Mouse (Mus musculus) embryonic facial prominence, embryonic 13.5 days (tissue): ENCODE measurements at regions not wholly inside any gene's neighbourhood (a gene's known extent, or its start where the extent isn't known, plus 50 kb on each side); places are given as distances from the start of the nearest gene placed in this dataset.

Source experiments
- ATAC-seq: fragments of 200-750 bp; cut with Nextera tagmentation; 2 replicates; pipeline ENCODE4 v1.8.0; 2017; ENCODE audit warnings: low read depth; ENCODE audit not compliant: insufficient number of reproducible peaks, insufficient read depth, low FRiP score, low TSS enrichment
- H3K27ac ChIP-seq: fragments of 300-500 bp; sonication (generic); 2 replicates; pipeline ENCODE4 v1.5.1; 2015; ENCODE audit warnings: moderate library complexity, mild to moderate bottlenecking, inconsistent platforms
- H3K27me3 ChIP-seq: fragments of 300-500 bp; sonication (generic); 2 replicates; pipeline ENCODE4 v1.6.1; 2015; ENCODE audit warnings: mild to moderate bottlenecking, inconsistent platforms
- H3K36me3 ChIP-seq: fragments of 300-500 bp; sonication (generic); 2 replicates; pipeline ENCODE4 v1.6.1; 2015; ENCODE audit warnings: mild to moderate bottlenecking, inconsistent platforms
- H3K4me1 ChIP-seq: fragments of 300-500 bp; sonication (generic); 2 replicates; pipeline ENCODE4 v1.6.1; 2015; ENCODE audit warnings: inconsistent platforms
- H3K4me2 ChIP-seq: fragments of 300-500 bp; sonication (generic); 2 replicates; pipeline ENCODE4 v1.6.1; 2015; ENCODE audit warnings: moderate library complexity, mild to moderate bottlenecking, inconsistent platforms
- H3K4me3 ChIP-seq: fragments of 300-500 bp; sonication (generic); 2 replicates; pipeline ENCODE4 v1.5.1; 2015; ENCODE audit warnings: mild to moderate bottlenecking, inconsistent platforms
- H3K9ac ChIP-seq: fragments of 300-500 bp; sonication (generic); 2 replicates; pipeline ENCODE4 v1.6.1; 2015; ENCODE audit warnings: mild to moderate bottlenecking, inconsistent platforms
- H3K9me3 ChIP-seq: fragments of 300-500 bp; sonication (generic); 2 replicates; pipeline ENCODE4 v1.6.1; 2016; ENCODE audit warnings: inconsistent platforms
- WGBS: fragments of 180-500 bp; shearing (Covaris S2); methylation state at CpG from one replicate; pipeline ENCODE4 v1.1.7; 2015; ENCODE audit warnings: mixed read lengths; 5-methylcytosine and 5-hydroxymethylcytosine counted together

DNA sequence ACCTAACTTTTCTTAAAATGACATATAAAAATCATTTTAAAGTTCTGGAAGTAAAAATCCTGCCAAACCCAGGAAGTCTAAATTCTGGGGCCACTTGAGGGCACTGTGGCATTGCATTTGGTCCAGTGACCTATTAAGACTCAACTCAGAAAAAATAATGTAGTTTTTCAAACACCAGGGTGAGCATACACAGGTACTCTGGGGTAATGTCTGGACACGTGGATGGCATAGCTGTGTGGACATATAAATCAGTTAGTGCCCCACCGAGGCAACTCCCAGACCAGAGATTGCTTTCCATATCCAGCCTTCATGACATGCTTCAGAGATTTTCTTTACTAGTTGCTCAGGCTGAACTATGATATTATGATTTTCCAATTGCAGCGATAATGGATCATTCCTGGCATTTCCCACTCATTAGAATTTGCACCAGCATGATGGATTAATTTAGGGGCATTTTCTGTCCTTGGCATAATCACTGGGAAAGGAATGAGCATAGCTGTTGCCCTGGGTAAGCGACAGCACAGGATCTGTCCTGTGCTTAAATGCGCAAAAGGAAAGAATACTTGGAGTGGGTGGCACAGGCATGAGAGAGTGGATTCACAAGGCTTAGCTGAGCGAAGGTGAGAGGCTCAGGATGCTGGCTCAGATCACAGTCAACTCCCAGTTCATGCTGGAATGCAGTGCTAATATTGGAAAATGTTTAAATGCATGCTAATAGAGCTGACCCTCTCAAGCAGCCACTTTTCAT, 1526.6 kb upstream of the Cdh8 start:
- Histone ChIP-seq H3K36me3 (no peaks in the 10 kb centered on the region), H3K27me3 (no peaks in the 10 kb centered on the region), H3K4me1 (0 out of 2 replicates have a peak, but pooled peaks cover 4% of the 10 kb centered on the region), H3K9me3 (no peaks in the 10 kb centered on the region), H3K4me2 (no peak overlapping the region), H3K4me3 (no peak overlapping the region), H3K27ac (no peak overlapping the region), H3K9ac (no peak overlapping the region)
- ATAC-seq, result no peak
- 64% methylated on average over 6 of the region's 6 CpGs for WGBS

DNA sequence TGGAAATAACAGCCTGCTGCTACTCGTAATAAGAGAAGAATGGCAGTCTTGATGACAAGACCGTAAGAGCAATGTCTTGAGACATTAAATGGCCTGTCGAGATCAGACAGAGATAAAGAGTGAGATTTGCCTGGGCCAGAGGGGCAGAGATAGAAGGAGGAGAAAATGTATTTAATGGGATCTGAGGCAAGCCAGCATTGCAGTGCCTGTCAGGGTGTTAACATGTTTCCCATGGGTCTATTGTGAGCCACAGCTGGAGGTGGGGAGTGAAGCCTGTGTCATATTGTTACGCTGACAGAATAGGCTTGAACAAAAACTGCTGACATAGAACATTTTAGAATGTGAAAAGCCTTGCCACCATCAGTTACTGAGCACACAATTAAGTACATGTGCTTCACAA, 1523.3 kb upstream of the Cdh8 start:
- ATAC-seq, result no peak
- no peak overlapping the region for H3K9ac ChIP-seq
- no peak overlapping the region for H3K4me3 ChIP-seq
- H3K4me1 ChIP-seq, result 0 out of 2 replicates have a peak, but pooled peaks cover 4% of the 10 kb centered on the region
- 37% methylated on average over 4 of the region's 4 CpGs for WGBS
- H3K4me2 ChIP-seq, result no peak overlapping the region
- no peaks in the 10 kb centered on the region for H3K36me3 ChIP-seq
- H3K9me3 ChIP-seq, result no peaks in the 10 kb centered on the region
- H3K27ac ChIP-seq, result no peak overlapping the region
- H3K27me3 ChIP-seq, result no peaks in the 10 kb centered on the region

DNA sequence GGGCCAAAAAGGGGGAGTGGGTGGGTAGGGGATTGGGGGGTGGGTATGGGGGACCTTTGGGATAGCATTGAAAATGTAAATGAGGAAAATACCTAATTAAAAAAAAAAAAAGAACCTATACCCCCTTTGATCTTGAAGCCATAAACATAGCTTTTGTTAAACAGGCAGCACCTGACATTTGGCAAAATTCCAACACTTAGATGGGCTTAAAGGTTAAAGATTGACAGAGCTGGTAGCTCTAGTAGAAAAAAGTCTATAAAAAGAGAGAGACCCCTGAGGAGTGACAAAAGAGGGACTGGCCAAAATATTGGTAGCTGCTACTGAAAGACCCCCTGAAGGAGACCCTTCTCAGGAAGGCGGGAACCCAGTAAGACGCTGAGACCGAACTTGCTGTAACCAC, 1474.0 kb upstream of the Cdh8 start:
- no peak overlapping the region for H3K4me3 ChIP-seq
- H3K36me3 ChIP-seq, result no peaks in the 10 kb centered on the region
- no peaks in the 10 kb centered on the region for H3K9me3 ChIP-seq
- H3K4me1 ChIP-seq, result no peaks in the 10 kb centered on the region
- 82% methylated on average over 3 of the region's 3 CpGs for WGBS
- H3K27ac ChIP-seq, result no peak overlapping the region
- no peak overlapping the region for H3K9ac ChIP-seq
- ATAC-seq, result no peak
- no peaks in the 10 kb centered on the region for H3K27me3 ChIP-seq
- H3K4me2 ChIP-seq, result no peak overlapping the region

DNA sequence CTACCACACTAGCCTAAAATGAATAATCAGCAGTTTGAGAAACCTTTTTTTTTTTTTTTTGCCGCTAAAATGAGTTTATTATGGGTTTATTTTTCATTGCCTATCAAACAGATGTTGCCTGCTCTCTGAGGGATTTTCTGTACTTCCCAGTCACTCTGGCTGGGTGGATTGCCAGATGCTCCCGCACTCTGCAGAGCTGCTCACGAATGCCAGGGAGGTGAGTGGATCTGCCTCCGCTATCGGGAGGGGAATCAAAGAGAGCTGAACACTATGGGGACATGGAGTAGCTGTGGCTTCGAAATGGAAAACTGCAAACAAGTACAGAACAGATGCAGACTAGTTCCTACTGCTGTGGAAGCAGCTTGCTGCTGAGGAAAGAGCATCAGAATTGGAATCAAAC, 1449.4 kb upstream of the Cdh8 start:
- H3K9ac ChIP-seq, result no peak overlapping the region
- H3K27me3 ChIP-seq, result no peaks in the 10 kb centered on the region
- no peak overlapping the region for H3K4me3 ChIP-seq
- no peak for ATAC-seq
- no peaks in the 10 kb centered on the region for H3K9me3 ChIP-seq
- H3K4me2 ChIP-seq, result peak overlapping the region; percentile 35; the same call in 1 of the 2 replicates
- no peaks in the 10 kb centered on the region for H3K4me1 ChIP-seq
- no peaks in the 10 kb centered on the region for H3K36me3 ChIP-seq
- no peak overlapping the region for H3K27ac ChIP-seq
- WGBS, result 49% methylated on average over 6 of the region's 6 CpGs

DNA sequence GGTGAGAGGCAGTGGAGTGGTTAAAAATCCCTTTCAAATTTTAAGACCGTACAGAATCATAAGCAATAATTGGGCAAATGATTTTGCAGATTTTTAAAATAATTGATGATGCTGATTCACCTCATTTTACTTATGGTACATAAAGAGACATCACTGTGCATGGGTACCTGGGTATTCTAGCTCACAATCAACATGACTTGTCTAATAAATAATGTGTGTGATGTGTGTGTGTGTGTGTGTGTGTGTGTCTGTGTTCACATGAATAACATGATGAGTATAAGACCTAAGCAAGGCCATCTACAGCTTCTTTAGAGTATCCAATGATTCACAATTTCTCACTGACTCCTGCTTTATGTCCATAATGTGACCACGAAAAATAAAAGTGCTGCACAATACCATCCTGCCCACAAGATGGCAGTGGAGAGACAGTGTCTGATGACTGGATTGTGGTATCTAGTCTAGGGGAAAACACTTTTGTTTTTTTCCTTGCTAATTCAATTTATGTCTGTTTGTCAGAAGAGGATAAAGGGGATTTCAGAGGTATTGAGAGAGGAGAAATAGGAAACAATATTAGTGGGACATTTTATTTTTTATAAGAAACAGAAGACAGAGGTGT, 1434.7 kb upstream of the Cdh8 start:
- no peak overlapping the region for H3K9ac ChIP-seq
- no peaks in the 10 kb centered on the region for H3K27me3 ChIP-seq
- H3K9me3 ChIP-seq, result no peaks in the 10 kb centered on the region
- no peaks in the 10 kb centered on the region for H3K4me1 ChIP-seq
- WGBS, result 43% methylated on average over 2 of the region's 2 CpGs
- ATAC-seq, result no peak
- H3K36me3 ChIP-seq, result no peaks in the 10 kb centered on the region
- H3K4me2 ChIP-seq, result no peak overlapping the region
- H3K4me3 ChIP-seq, result no peak overlapping the region
- H3K27ac ChIP-seq, result no peak overlapping the region
